Mouse (Mus musculus) myocyte (in vitro differentiated cells): Measurements from ENCODE around the gene Isoc2a. TPM values are rescaled to one million over a fixed set of nuclear protein-coding genes. Genes with fewer than 3 reads are reported as not detected.
A peak's percentile ranks its signal among the peaks of the same experiment; 100 is the strongest.

ENCODE experiments used
- H3K27me3 ChIP-seq: one replicate; pipeline ENCODE4 v1.6.1; 2011; ENCODE audit not compliant: control insufficient read depth, insufficient read depth, insufficient read length
- H3K36me3 ChIP-seq: one replicate; pipeline ENCODE4 v1.6.1; 2011; ENCODE audit not compliant: control insufficient read depth, insufficient read depth
- H3K4me2 ChIP-seq: one replicate; pipeline ENCODE4 v1.6.1; 2011; ENCODE audit warnings: low read depth, control low read depth
- H3K4me3 ChIP-seq: one replicate; pipeline ENCODE4 v1.5.1; 2011; ENCODE audit warnings: mild to moderate bottlenecking, control low read depth, moderate library complexity
- H3K79me2 ChIP-seq: one replicate; pipeline ENCODE4 v1.6.1; 2011; ENCODE audit not compliant: control insufficient read depth, insufficient read depth
- H3ac ChIP-seq: one replicate; pipeline ENCODE4 v1.6.1; 2011; ENCODE audit not compliant: control insufficient read depth, insufficient read length
- CEBPB ChIP-seq: IDR thresholded peaks from 2 replicates; pipeline ENCODE4 v1.6.1; 2011; ENCODE audit warnings: mild to moderate bottlenecking, moderate library complexity; ENCODE audit not compliant: poor library complexity, insufficient read depth, severe bottlenecking
- E2F4 ChIP-seq: IDR thresholded peaks from one replicate; pipeline ENCODE4 v1.6.1; 2011; ENCODE audit warnings: mild to moderate bottlenecking, control low read depth, moderate library complexity; ENCODE audit not compliant: insufficient read depth
- MAX ChIP-seq: IDR thresholded peaks from one replicate; pipeline ENCODE4 v1.6.1; 2011; ENCODE audit warnings: low read depth, mild to moderate bottlenecking, control low read depth
- MYOD1 ChIP-seq, 3 experiments: IDR thresholded peaks; one replicate each; pipeline ENCODE4 v1.6.1; 2011; ENCODE audit warnings: control low read depth in 2 of 3, low read depth in 2 of 3, mild to moderate bottlenecking in 2 of 3, moderate library complexity in 1 of 3; ENCODE audit not compliant: insufficient read length in 2 of 3, control insufficient read depth in 1 of 3
- MYOG ChIP-seq, 3 experiments: IDR thresholded peaks; one replicate each; pipeline ENCODE4 v1.6.1; 2011; ENCODE audit warnings: control low read depth in 2 of 3, low read depth in 2 of 3, mild to moderate bottlenecking in 2 of 3; ENCODE audit not compliant: insufficient read length in 2 of 3, control insufficient read depth in 1 of 3, insufficient read depth in 1 of 3
- POLR2A ChIP-seq: IDR thresholded peaks from one replicate; pipeline ENCODE4 v1.6.1; 2011; ENCODE audit warnings: low read depth, mild to moderate bottlenecking, control low read depth, moderate library complexity; ENCODE audit not compliant: insufficient read length
- POLR2AphosphoS2 ChIP-seq: IDR thresholded peaks from one replicate; pipeline ENCODE4 v1.6.1; 2011; ENCODE audit warnings: low read depth, control low read depth; ENCODE audit not compliant: insufficient read length
- REST ChIP-seq: IDR thresholded peaks from one replicate; pipeline ENCODE4 v1.6.1; 2011; ENCODE audit warnings: mild to moderate bottlenecking, control low read depth, moderate library complexity; ENCODE audit not compliant: insufficient read depth, insufficient read length
- SRF ChIP-seq: IDR thresholded peaks from one replicate; pipeline ENCODE4 v1.6.1; 2011; ENCODE audit warnings: low read depth; ENCODE audit not compliant: control insufficient read depth, insufficient read length
- TCF12 ChIP-seq: IDR thresholded peaks from one replicate; pipeline ENCODE4 v1.6.1; 2011; ENCODE audit warnings: mild to moderate bottlenecking, control low read depth; ENCODE audit not compliant: poor library complexity, insufficient read depth, severe bottlenecking
- TCF3 ChIP-seq: IDR thresholded peaks from one replicate; pipeline ENCODE4 v1.6.1; 2011; ENCODE audit warnings: low read depth, control low read depth; ENCODE audit not compliant: insufficient read length
- USF1 ChIP-seq: IDR thresholded peaks from one replicate; pipeline ENCODE4 v1.6.1; 2011; ENCODE audit warnings: low read depth, mild to moderate bottlenecking, control low read depth, moderate library complexity
- polyA plus RNA-seq: library from polyadenylated mRNA; unstranded; fragments of >200 nt; fragmentation: generic; extraction: Trizol; gene quantifications from one replicate; pipeline ENCODE4 v1.2.1, GENCODE M21; 2012; ENCODE audit warnings: missing spikeins

Gene Isoc2a
- polyA plus RNA-seq, 1 experiment, result 3.3 TPM

DNA sequence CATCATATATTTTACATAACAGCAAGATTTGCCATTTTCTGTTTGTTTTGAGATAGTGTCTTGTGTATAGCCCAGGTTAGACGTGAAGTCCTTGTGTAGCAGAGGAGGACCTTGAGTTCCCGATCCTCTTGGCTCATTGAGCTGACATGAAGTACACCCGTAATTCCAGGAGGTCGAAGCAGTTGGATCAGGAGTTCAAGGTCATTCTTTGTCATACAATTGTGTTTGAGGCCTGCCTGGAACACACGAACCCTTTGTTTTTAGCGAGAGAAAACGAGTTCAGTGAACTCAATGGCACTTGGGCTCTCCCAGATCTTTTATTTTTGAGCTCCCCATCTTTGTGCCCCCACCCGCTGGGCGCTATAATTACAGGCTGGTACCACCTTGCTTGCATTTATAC, 25.5 kb downstream of the Isoc2a start:
- Histone ChIP-seq H3K36me3 (no peaks in the 10 kb centered on the region), H3K4me3 (no peak overlapping the region), H3K27me3 (peaks cover 22% of the 10 kb centered on the region), H3K79me2 (no peaks in the 10 kb centered on the region), H3K4me2 (no peak overlapping the region), H3ac (no peak overlapping the region)
- TF ChIP-seq TCF3 (no peak), USF1 (no peak)

- H3K4me3 ChIP-seq, result no peak within 1 kb of the TSS
- no peak within 1 kb of the TSS for H3K4me2 ChIP-seq
- peaks cover 43% of the 10 kb centered on the region for H3K27me3 ChIP-seq
- TF ChIP-seq MYOG (IDR thresholded peaks at IDR 0.05; ENCODE audit: control insufficient read depth in 1 of 3, insufficient read depth in 1 of 3, insufficient read length in 2 of 3, low read depth in 2 of 3), result no peak
- no peak for TF ChIP-seq MAX
- no peak for TF ChIP-seq CEBPB
- TF ChIP-seq TCF3, result no peak
- TF ChIP-seq POLR2AphosphoS2, result no peak
- TF ChIP-seq TCF12, result no peak
- no peak for TF ChIP-seq E2F4
- H3K36me3 ChIP-seq, result no peaks in the 10 kb centered on the region
- H3K79me2 ChIP-seq, result no peaks in the 10 kb centered on the region
- H3ac ChIP-seq, result no peak within 1 kb of the TSS
These were observed 29.6 kb downstream of the Isoc2a start, which contains the start of gene Gm36210 for GRCm38 (mm10) chr7:4906466-4906950. TSS of gene Gm36210 (minus strand) at chr7:4906516.

- TF ChIP-seq POLR2A, result no peak
- no peak for TF ChIP-seq CEBPB
- no peak overlapping the region for H3K4me3 ChIP-seq
- H3K36me3 ChIP-seq, result no peaks in the 10 kb centered on the region
- H3K27me3 ChIP-seq, result peaks cover 29% of the 10 kb centered on the region
- H3K79me2 ChIP-seq, result peaks cover 12% of the 10 kb centered on the region
- H3ac ChIP-seq, result no peak overlapping the region
- no peak overlapping the region for H3K4me2 ChIP-seq
These were observed 34.6 kb downstream of the Isoc2a start for GRCm38 (mm10) chr7:4911561-4911960.

DNA sequence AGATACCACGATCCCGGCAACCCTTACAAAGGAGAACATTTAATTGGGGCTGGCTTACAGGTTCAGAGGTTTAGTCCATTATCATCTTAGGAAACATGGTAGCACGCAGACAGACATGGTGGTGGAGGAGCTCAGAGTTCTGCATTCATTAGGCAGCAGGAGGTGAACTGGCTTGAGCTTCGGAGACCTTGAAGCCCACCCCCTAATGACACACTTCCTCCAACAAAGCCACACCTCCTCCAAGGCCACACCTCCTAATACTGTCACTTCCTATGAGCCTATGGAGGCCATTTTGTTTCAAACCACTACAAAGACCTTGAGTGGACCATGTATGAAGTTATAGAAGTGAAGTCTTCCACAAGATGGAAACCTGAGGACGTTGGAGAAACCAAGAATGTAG, 35.3 kb downstream of the Isoc2a start:
- Histone ChIP-seq H3K27me3 (peaks cover 23% of the 10 kb centered on the region), H3K4me3 (no peak overlapping the region), H3K36me3 (no peaks in the 10 kb centered on the region), H3K4me2 (no peak overlapping the region), H3ac (no peak overlapping the region), H3K79me2 (peaks cover 19% of the 10 kb centered on the region)
- TF ChIP-seq REST, result no peak
- no peak for TF ChIP-seq MYOG (IDR thresholded peaks at IDR 0.05; ENCODE audit: control insufficient read depth in 1 of 3, insufficient read depth in 1 of 3, insufficient read length in 2 of 3, low read depth in 2 of 3)
- no peak for TF ChIP-seq POLR2AphosphoS2
- TF ChIP-seq MAX, result no peak
- TF ChIP-seq CEBPB, result no peak
- no peak for TF ChIP-seq TCF3
- TF ChIP-seq E2F4, result no peak
- TF ChIP-seq POLR2A, result no peak
- TF ChIP-seq SRF, result no peak
- TF ChIP-seq TCF12, result no peak

DNA sequence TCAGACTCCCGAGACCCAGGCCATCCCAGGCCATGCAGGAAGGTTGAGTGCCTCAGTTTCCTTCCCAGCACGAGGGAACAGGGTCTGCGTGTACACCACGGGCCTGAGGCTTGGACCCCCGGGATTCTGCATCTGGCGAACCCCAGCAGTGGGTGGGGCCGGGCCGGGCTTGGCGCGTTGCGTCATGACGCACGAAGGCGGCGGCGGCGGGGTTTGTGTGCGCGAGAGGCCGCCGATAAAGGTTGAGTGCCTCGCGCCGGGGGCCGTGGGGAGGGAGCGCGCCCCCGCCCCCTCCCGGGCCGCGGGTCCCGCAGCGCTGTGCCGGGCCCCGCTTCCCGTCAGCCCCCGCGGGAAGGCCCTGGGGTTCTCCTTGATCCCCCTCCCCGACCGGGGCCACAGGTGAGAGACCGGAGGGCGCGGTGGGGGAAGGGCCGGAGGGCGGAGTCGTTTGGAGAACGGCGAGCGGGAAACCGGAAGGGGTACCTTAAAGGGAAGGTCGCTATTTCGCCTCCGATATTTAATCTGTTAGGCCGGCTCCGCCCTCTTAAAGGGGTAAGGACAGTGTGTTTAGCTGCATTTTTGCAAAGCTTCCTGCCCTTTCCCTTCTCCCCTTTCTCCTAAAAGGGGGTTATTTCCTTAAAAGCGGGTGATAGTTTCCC, 38.2 kb downstream of the Isoc2a start, which contains the start of gene Zfp628:
Gene Zfp628, plus strand, starts transcription at position 211 of the 659 bp plus-strand sequence.
- peaks cover 5% of the 10 kb centered on the region for H3K27me3 ChIP-seq
- peak within 1 kb of the TSS; percentile 82 for H3K4me3 ChIP-seq
- peak; percentile 86 for TF ChIP-seq SRF
- TF ChIP-seq POLR2AphosphoS2, result peak; percentile 93
- no peak for TF ChIP-seq CEBPB
- TF ChIP-seq POLR2A, result peak; percentile 90
- peak in 1 of 3 experiments; percentile 6 for TF ChIP-seq MYOG (IDR thresholded peaks at IDR 0.05; ENCODE audit: control insufficient read depth in 1 of 3, insufficient read depth in 1 of 3, insufficient read length in 2 of 3, low read depth in 2 of 3)
- no peak for TF ChIP-seq TCF12
- TF ChIP-seq E2F4, result no peak
- TF ChIP-seq REST, result no peak
- TF ChIP-seq TCF3, result no peak
- TF ChIP-seq MAX, result no peak
- no peak for TF ChIP-seq MYOD1 (IDR thresholded peaks at IDR 0.05; ENCODE audit: control insufficient read depth in 1 of 3, insufficient read length in 2 of 3, low read depth in 2 of 3)
- TF ChIP-seq USF1, result no peak
- H3K36me3 ChIP-seq, result no peaks in the 10 kb centered on the region
- H3ac ChIP-seq, result peak within 1 kb of the TSS; percentile 78
- peaks cover 19% of the 10 kb centered on the region for H3K79me2 ChIP-seq
- H3K4me2 ChIP-seq, result peak within 1 kb of the TSS; percentile 80
